Comparison of ENCODE assay signal across 9 mouse cellular contexts in the genomic region with DNA sequence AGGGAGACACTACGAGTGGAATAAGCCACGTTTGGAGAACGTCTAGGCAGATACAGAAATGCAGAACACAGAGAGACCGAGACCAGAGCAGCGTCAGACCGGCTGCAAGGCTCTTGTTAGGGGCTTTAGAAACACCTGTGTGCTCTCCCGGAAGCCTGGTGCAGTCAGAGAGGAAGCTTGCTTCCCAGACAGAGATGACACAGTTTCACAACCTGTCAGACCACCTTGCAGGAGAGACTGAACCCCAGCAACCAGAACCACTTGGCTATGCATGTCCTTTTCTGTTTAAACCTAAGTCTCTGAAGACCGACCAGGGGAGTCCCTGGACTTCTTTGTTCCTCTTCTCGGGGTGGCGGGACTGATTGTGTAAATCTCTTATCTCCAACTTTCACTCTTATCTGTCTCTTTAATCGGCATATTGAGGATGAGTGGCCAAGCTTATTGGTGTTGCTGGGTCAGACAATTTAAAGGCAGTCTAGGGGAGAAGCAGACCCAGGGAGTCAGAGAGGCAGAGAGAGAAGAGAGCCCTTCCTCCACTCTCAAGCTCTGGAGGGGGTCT. TPM values are rescaled to one million over a fixed set of nuclear protein-coding genes. Genes with fewer than 3 reads are reported as not detected.
DNase-seq lines count a peak whose midpoint lies in the region; ATAC-seq and TF ChIP-seq lines count a peak whose summit lies in the region.
"Had no signal": no experiment of that assay in that cellular context is flagged by ENCODE, and none has a peak within 500 bp of the region (broad histone marks: within the 10 kb centered on the region; RNA-seq: fewer than 3 reads in every experiment).

A gene (plus strand): TSS at position 509 of the 559 bp plus-strand sequence.

- H3K9ac ChIP-seq in forebrain, postnatal 0 days: peak within 1 kb of the TSS; percentile 40; the same call in 1 of the 2 replicates

- H3K4me1 ChIP-seq in spleen, adult 2 months (ENCODE audit: control insufficient read depth, insufficient read depth, insufficient read length): peaks cover 11% of the 10 kb centered on the region
- no peaks in the 10 kb centered on the region for H3K4me1 ChIP-seq in forebrain, postnatal 0 days (ENCODE audit: insufficient read depth)
- peaks cover 8% of the 10 kb centered on the region; the same call in 1 of the 2 replicates for H3K4me1 ChIP-seq in megakaryocyte, embryonic 14.5 days

- ATAC-seq in forebrain, postnatal 0 days: no peak
- ATAC-seq in erythroid progenitor cell, adult 5-6 weeks (replicated peaks; ENCODE audit: low FRiP score, poor library complexity, severe bottlenecking): no peak

- H3K4me3 ChIP-seq in spleen, adult 2 months (ENCODE audit: extremely low read depth, insufficient read depth, insufficient read length): peak within 1 kb of the TSS; percentile 54
- peak within 1 kb of the TSS; percentile 45 for H3K4me3 ChIP-seq in forebrain, postnatal 0 days (ENCODE audit: low read depth, low read length)
- H3K4me3 ChIP-seq in megakaryocyte, embryonic 14.5 days (replicated peaks): peak within 1 kb of the TSS; percentile 69
- H3K4me3 ChIP-seq: erythroblast, embryonic 14.5 days had no signal

- H3K27me3 ChIP-seq in spleen, adult 2 months (ENCODE audit: control insufficient read depth, insufficient read depth, low read length): peaks cover 3% of the 10 kb centered on the region; the same call in 1 of the 2 replicates
- peaks cover 40% of the 10 kb centered on the region for H3K27me3 ChIP-seq in forebrain, postnatal 0 days (ENCODE audit: insufficient read depth, low read length)
- peaks cover 61% of the 10 kb centered on the region for H3K27me3 ChIP-seq in megakaryocyte, embryonic 14.5 days (replicated peaks)

- H3K4me2 ChIP-seq in forebrain, postnatal 0 days (ENCODE audit: low read depth): peak within 1 kb of the TSS; percentile 94

- WGBS in spleen, adult 2 months: 1% methylated on average over 11 of the region's 11 CpGs
- under 1% methylated on average over 11 of the region's 11 CpGs for WGBS in forebrain, postnatal 0 days

- no peaks in the 10 kb centered on the region for H3K9me3 ChIP-seq in forebrain, postnatal 0 days (ENCODE audit: low read length)
- H3K9me3 ChIP-seq in megakaryocyte, embryonic 14.5 days: peaks cover 22% of the 10 kb centered on the region

- no peaks in the 10 kb centered on the region for H3K36me3 ChIP-seq in spleen, adult 2 months (ENCODE audit: control insufficient read depth, insufficient read depth, low read length)
- H3K36me3 ChIP-seq in forebrain, postnatal 0 days (ENCODE audit: insufficient read depth): no peaks in the 10 kb centered on the region
- H3K36me3 ChIP-seq in megakaryocyte, embryonic 14.5 days (replicated peaks; ENCODE audit: low read length): no peaks in the 10 kb centered on the region

- DNase-seq in spleen, adult 2 months (ENCODE audit: low read depth in 1 of 2, low spot score in 2 of 2): peak; percentile 28 to 47
- no peak for DNase-seq in spleen, adult 12 weeks (ENCODE audit: low spot score)
- DNase-seq in forebrain, postnatal 0 days: no peak
- peak; percentile 48 to 67 for DNase-seq in thymus, postnatal 36 days
- no peak for DNase-seq in urinary bladder, postnatal 25 days (ENCODE audit: low spot score)
- DNase-seq in kidney, adult 18-20 months: no peak

- no peak for TF ChIP-seq CTCF in spleen, adult 2 months (IDR thresholded peaks at IDR 0.05; ENCODE audit: extremely low read depth, insufficient read depth, insufficient read length, insufficient replicate concordance)
- no peak for TF ChIP-seq CTCF in forebrain, postnatal 0 days (IDR thresholded peaks at IDR 0.05; ENCODE audit: low read depth)

- TF ChIP-seq POLR2A in spleen, adult 2 months (IDR thresholded peaks at IDR 0.05; ENCODE audit: low read depth, low read length): no peak

- H3K27ac ChIP-seq in spleen, adult 2 months (ENCODE audit: insufficient read depth, low read length): no peak within 1 kb of the TSS
- H3K27ac ChIP-seq in forebrain, postnatal 0 days (ENCODE audit: low read depth, low read length): no peak within 1 kb of the TSS

RNA-seq across cellular contexts. Expression of the gene that starts here (rescaled TPM):
- 1.9 and 2.2 TPM in 2 replicates for polyA plus RNA-seq in spleen, adult 2 months (2012; rRNA removed)
- not detected in 2 replicates for total RNA-seq in forebrain, postnatal 0 days (2014; rRNA removed)
- not detected in 2 replicates for polyA plus RNA-seq in forebrain, postnatal 0 days (2015; fragmentation: Nextera tagmentation; extraction: Ambion mirVana)
- 0.08 and 0.63 TPM in 2 replicates for polyA plus RNA-seq in megakaryocyte, embryonic 14.5 days (2012; ENCODE audit: insufficient read depth, low replicate concordance)
- not detected in 2 replicates for total RNA-seq in erythroid progenitor cell, adult 5-6 weeks (2015; ENCODE audit: low replicate concordance)
- not detected in 2 replicates for total RNA-seq in erythroid progenitor cell, adult 5-6 weeks (2017; ENCODE audit: low replicate concordance)
- polyA plus RNA-seq: erythroblast, embryonic 14.5 days had no signal

Comparison
In these comparisons a context has a peak if more than half of its experiments do, and no peak if none do; other contexts are left out.
1. DNase-seq: peak in spleen, adult 2 months (2 of 2) and thymus, postnatal 36 days (2 of 2); none in spleen, adult 12 weeks (single experiment), forebrain, postnatal 0 days (single experiment), urinary bladder, postnatal 25 days (single experiment) and kidney, adult 18-20 months (single experiment).
2. Peak in every context shown above with its lines, with median percentiles within 50 percentile points of each other: H3K4me3 ChIP-seq.